Mouse (Mus musculus): ENCODE measurements around the gene Clec11a. TPM values are rescaled to one million over a fixed set of nuclear protein-coding genes. Genes with fewer than 3 reads are reported as not detected.
"Not testable (repeated sequence)": the region's sequence is repeated elsewhere in the genome, so short reads cannot be mapped to it uniquely, and the experiment has no call there.

Clec11a gene
- polyA plus RNA-seq, 1 experiment from 2014 or later, result 0.79 TPM

DNA sequence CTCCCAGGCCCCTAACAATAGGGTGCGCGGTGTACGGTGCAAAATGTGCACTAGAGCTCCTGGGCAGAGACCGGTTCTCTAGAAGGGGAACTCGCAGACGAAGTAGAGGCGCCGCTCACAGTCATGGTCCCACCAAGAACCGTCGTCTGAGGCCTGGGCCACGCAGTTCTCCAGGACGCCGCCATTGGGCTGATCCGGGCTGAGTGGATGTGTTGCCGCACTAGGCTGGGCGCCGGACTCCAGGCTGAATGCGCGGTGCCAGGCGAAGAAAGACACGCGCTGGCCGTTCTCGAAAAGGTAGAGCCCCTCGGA is 2.3 kb downstream of the Clec11a start:
- WGBS, result under 1% methylated on average over 25 of the region's 25 CpGs
- ATAC-seq (ENCODE audit: insufficient number of reproducible peaks, low FRiP score), result peak; percentile 16
- H3K4me1 ChIP-seq (replicated peaks), result peaks cover 6% of the 10 kb centered on the region; the same call in 1 of the 2 replicates
- no peaks in the 10 kb centered on the region for H3K36me3 ChIP-seq
- peaks cover 42% of the 10 kb centered on the region for H3K27me3 ChIP-seq (replicated peaks)
- H3K4me3 ChIP-seq, result peak overlapping the region; percentile 59
- H3K4me2 ChIP-seq, result peak overlapping the region; percentile 86
- peak overlapping the region; percentile 77 for H3K27ac ChIP-seq (ENCODE audit: poor library complexity, severe bottlenecking)
- H3K9ac ChIP-seq, result peak overlapping the region; percentile 78
- H3K9me3 ChIP-seq (replicated peaks), result no peaks in the 10 kb centered on the region

DNA sequence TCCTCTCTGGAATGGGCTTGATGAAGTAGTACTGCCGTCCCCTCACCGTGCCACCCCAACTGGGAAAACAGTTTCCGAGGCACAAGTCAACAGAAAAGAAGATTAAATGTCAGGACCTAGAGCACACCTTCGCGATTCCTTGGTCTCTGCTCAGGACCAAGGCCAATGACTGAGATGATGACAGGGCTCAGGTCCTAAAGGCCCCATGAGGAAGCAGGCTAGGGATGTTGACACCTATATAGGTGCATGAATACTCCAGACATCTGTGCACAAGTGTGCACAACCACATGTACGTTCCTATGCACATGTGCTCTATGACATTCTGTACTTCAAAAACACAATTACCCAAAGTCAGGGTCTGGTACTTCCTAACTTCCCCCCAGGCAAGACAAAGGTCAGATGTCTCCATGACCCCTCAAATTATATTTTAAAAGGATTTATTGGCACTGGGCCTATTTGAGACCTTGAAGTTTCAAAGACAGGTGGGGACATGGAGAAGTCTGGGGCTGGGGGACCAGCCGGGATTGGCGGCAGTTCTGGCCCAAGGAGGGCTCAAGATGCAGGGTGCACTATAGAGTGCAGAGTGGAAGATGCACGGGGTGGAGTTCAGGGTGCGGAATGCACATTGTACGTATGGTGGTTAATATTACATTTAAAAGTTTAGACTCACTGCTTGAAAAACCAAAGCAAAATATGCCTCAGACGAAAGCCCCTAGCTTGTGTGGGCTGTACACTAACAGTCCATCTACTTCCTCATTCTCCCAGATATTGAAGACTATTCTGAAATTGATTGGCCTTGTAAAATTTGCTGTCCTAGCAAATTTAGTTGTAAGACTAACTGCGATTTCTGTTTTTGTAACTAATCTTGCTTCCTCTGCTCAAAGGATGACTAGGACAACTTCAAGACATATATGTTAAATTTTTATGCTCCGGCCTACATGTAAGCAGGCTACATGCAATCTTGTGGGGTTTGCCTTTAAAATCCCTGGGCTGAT is 3.1 kb downstream of the Clec11a start:
- Histone ChIP-seq H3K4me2 (peak overlapping the region; percentile 86), H3K27ac (ENCODE audit: poor library complexity, severe bottlenecking) (no peak overlapping the region), H3K27me3 (replicated peaks) (peaks cover 35% of the 10 kb centered on the region), H3K4me3 (peak overlapping the region; percentile 59), H3K9ac (peak overlapping the region; percentile 78), H3K36me3 (no peaks in the 10 kb centered on the region), H3K4me1 (replicated peaks) (peaks cover 6% of the 10 kb centered on the region; the same call in 1 of the 2 replicates), H3K9me3 (replicated peaks) (no peaks in the 10 kb centered on the region)
- no peak for ATAC-seq (ENCODE audit: insufficient number of reproducible peaks, low FRiP score)
- WGBS, result 84% methylated on average over 14 of the region's 14 CpGs

DNA sequence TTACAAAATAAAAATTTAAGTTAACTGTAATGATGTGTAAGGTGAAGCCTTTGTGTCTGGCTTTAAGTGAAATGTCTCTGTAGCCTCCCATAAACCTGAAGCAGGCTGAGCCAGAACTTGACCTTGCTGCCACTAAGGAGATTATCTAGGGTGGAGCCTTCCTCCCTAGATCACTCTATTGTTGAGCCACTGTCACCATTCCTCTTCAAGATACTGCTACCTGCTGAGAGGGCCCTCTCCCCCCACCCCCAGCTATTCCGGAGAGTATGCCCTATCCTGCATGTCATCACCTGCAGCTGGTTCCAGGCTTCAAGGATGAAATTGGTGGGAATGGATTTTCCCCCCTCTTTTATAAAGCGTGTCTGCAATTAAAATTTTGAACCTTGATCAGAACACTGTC is 9.2 kb downstream of the Clec11a start:
- not testable (repeated sequence) for H3K27ac ChIP-seq (ENCODE audit: poor library complexity, severe bottlenecking); H3K4me1 ChIP-seq (replicated peaks); H3K36me3 ChIP-seq; H3K9me3 ChIP-seq (replicated peaks); ATAC-seq (ENCODE audit: insufficient number of reproducible peaks, low FRiP score); H3K9ac ChIP-seq; H3K4me3 ChIP-seq; H3K4me2 ChIP-seq
- H3K27me3 ChIP-seq (replicated peaks), result peaks cover 11% of the 10 kb centered on the region
- 61% methylated on average over 2 of the region's 2 CpGs for WGBS

GRCm38 (mm10) chr7:44291418-44291817 is 15.3 kb downstream of the Clec11a start:
- WGBS, result 62% methylated on average over 4 of the region's 4 CpGs
- Histone ChIP-seq H3K27me3 (replicated peaks) (no peaks in the 10 kb centered on the region; the same call in 1 of the 2 replicates), H3K27ac (ENCODE audit: poor library complexity, severe bottlenecking) (no peak overlapping the region), H3K9ac (no peak overlapping the region), H3K4me2 (no peak overlapping the region), H3K4me1 (replicated peaks) (no peaks in the 10 kb centered on the region), H3K9me3 (replicated peaks) (peaks cover 18% of the 10 kb centered on the region; the same call in 1 of the 2 replicates), H3K4me3 (no peak overlapping the region), H3K36me3 (no peaks in the 10 kb centered on the region)
- ATAC-seq (ENCODE audit: insufficient number of reproducible peaks, low FRiP score), result no peak

GRCm38 (mm10) chr7:44290986-44291385 is 15.7 kb downstream of the Clec11a start:
- no peak overlapping the region for H3K4me2 ChIP-seq
- 72% methylated on average over 4 of the region's 4 CpGs for WGBS
- no peak overlapping the region for H3K4me3 ChIP-seq
- no peak overlapping the region for H3K27ac ChIP-seq (ENCODE audit: poor library complexity, severe bottlenecking)
- peaks cover 19% of the 10 kb centered on the region; the same call in 1 of the 2 replicates for H3K9me3 ChIP-seq (replicated peaks)
- no peak overlapping the region for H3K9ac ChIP-seq
- ATAC-seq (ENCODE audit: insufficient number of reproducible peaks, low FRiP score), result no peak
- no peaks in the 10 kb centered on the region; the same call in 1 of the 2 replicates for H3K27me3 ChIP-seq (replicated peaks)
- H3K36me3 ChIP-seq, result no peaks in the 10 kb centered on the region
- no peaks in the 10 kb centered on the region for H3K4me1 ChIP-seq (replicated peaks)

- 58% methylated on average over 7 of the region's 7 CpGs for WGBS
- peaks cover 19% of the 10 kb centered on the region; the same call in 1 of the 2 replicates for H3K9me3 ChIP-seq (replicated peaks)
Observed at GRCm38 (mm10) chr7:44287760-44288159, 18.9 kb downstream of the Clec11a start.

GRCm38 (mm10) chr7:44281586-44281985 is 25.1 kb downstream of the Clec11a start:
- no peak for ATAC-seq (ENCODE audit: insufficient number of reproducible peaks, low FRiP score)
- Histone ChIP-seq H3K27me3 (replicated peaks) (no peaks in the 10 kb centered on the region; the same call in none of the 2 replicates), H3K4me2 (no peak overlapping the region), H3K9ac (no peak overlapping the region), H3K36me3 (no peaks in the 10 kb centered on the region), H3K4me3 (no peak overlapping the region), H3K27ac (ENCODE audit: poor library complexity, severe bottlenecking) (no peak overlapping the region), H3K9me3 (replicated peaks) (0 out of 2 replicates have a peak, but pooled peaks cover 2% of the 10 kb centered on the region), H3K4me1 (replicated peaks) (no peaks in the 10 kb centered on the region)
- WGBS, result 71% methylated on average over 7 of the region's 7 CpGs

More at GRCm38 (mm10) chr7:44287760-44288159, 18.9 kb downstream of the Clec11a start:
- no peaks in the 10 kb centered on the region for H3K36me3 ChIP-seq
- no peak overlapping the region for H3K9ac ChIP-seq
- no peak for ATAC-seq (ENCODE audit: insufficient number of reproducible peaks, low FRiP score)
- no peak overlapping the region for H3K27ac ChIP-seq (ENCODE audit: poor library complexity, severe bottlenecking)
- H3K27me3 ChIP-seq (replicated peaks), result no peaks in the 10 kb centered on the region; the same call in none of the 2 replicates
- H3K4me1 ChIP-seq (replicated peaks), result no peaks in the 10 kb centered on the region
- H3K4me2 ChIP-seq, result no peak overlapping the region
- H3K4me3 ChIP-seq, result no peak overlapping the region

DNA sequence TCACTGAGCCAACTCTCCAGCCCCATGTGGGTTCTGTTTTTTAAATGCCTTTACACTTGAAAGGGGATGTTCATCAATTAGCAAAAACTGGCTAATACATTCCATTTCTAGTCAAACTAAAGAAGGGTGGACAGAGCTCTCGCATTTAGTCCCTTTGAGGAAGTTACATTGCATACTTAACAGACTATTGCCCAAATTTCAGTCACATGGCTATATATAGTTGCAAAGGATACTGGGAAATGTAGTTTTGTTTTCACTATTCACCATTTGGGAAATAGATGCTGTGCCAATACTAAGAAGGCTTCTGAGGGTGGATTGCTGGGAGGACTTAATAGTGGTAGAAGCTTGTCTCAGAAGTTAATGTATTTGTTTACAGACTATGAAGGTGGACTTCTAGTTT is 25.7 kb downstream of the Clec11a start:
- Histone ChIP-seq H3K27ac (ENCODE audit: poor library complexity, severe bottlenecking) (no peak overlapping the region), H3K4me2 (no peak overlapping the region), H3K9me3 (replicated peaks) (no peaks in the 10 kb centered on the region), H3K9ac (no peak overlapping the region), H3K4me3 (no peak overlapping the region), H3K27me3 (replicated peaks) (peaks cover 3% of the 10 kb centered on the region), H3K4me1 (replicated peaks) (no peaks in the 10 kb centered on the region), H3K36me3 (no peaks in the 10 kb centered on the region)
- ATAC-seq (ENCODE audit: insufficient number of reproducible peaks, low FRiP score), result no peak
- WGBS, result 62% methylated on average over 1 of the region's 1 CpGs

GRCm38 (mm10) chr7:44277250-44277622 is 29.5 kb downstream of the Clec11a start:
- H3K9ac ChIP-seq, result no peak overlapping the region
- no peaks in the 10 kb centered on the region for H3K9me3 ChIP-seq (replicated peaks)
- no peak overlapping the region for H3K4me3 ChIP-seq
- no peak for ATAC-seq (ENCODE audit: insufficient number of reproducible peaks, low FRiP score)
- H3K36me3 ChIP-seq, result no peaks in the 10 kb centered on the region
- H3K4me1 ChIP-seq (replicated peaks), result no peaks in the 10 kb centered on the region
- peaks cover 39% of the 10 kb centered on the region for H3K27me3 ChIP-seq (replicated peaks)
- no peak overlapping the region for H3K27ac ChIP-seq (ENCODE audit: poor library complexity, severe bottlenecking)
- 44% methylated on average over 2 of the region's 2 CpGs for WGBS
- no peak overlapping the region for H3K4me2 ChIP-seq

- no peak overlapping the region for H3K27ac ChIP-seq (ENCODE audit: poor library complexity, severe bottlenecking)
- no peak overlapping the region for H3K9ac ChIP-seq
- 71% methylated on average over 9 of the region's 10 CpGs for WGBS
- ATAC-seq (ENCODE audit: insufficient number of reproducible peaks, low FRiP score), result no peak
- H3K27me3 ChIP-seq (replicated peaks), result peaks cover 45% of the 10 kb centered on the region
- H3K4me2 ChIP-seq, result no peak overlapping the region
- H3K4me1 ChIP-seq (replicated peaks), result no peaks in the 10 kb centered on the region
- no peaks in the 10 kb centered on the region for H3K9me3 ChIP-seq (replicated peaks)
- no peaks in the 10 kb centered on the region for H3K36me3 ChIP-seq
- H3K4me3 ChIP-seq, result no peak overlapping the region
Observed at GRCm38 (mm10) chr7:44276461-44277249, 30.0 kb downstream of the Clec11a start.

- ATAC-seq (ENCODE audit: insufficient number of reproducible peaks, low FRiP score), result no peak
- H3K4me3 ChIP-seq, result no peak overlapping the region
- H3K27me3 ChIP-seq (replicated peaks), result peaks cover 45% of the 10 kb centered on the region
- H3K4me2 ChIP-seq, result no peak overlapping the region
- no peak overlapping the region for H3K27ac ChIP-seq (ENCODE audit: poor library complexity, severe bottlenecking)
- H3K4me1 ChIP-seq (replicated peaks), result no peaks in the 10 kb centered on the region
- whole genome bisulfite sequencing, result 61% methylated on average over 3 of the region's 3 CpGs
- H3K9me3 ChIP-seq (replicated peaks), result no peaks in the 10 kb centered on the region
- H3K9ac ChIP-seq, result no peak overlapping the region
- no peaks in the 10 kb centered on the region for H3K36me3 ChIP-seq
Observed at GRCm38 (mm10) chr7:44275546-44275945, 31.2 kb downstream of the Clec11a start.
